Mouse (Mus musculus) ZHBTc4 (cell line): Measurements from ENCODE around the gene Mettl26.

ENCODE experiments used
- DNase-seq: peaks from one replicate; pipeline ENCODE4 v3.0.0-alpha.2; 2011; ENCODE audit warnings: low read depth, low spot score

The Mettl26 gene

GRCm38 (mm10) chr17:25874721-25875170, at the start of gene Mettl26:
TSS of gene Mettl26 (plus strand) at chr17:25875074.
- peak; percentile 90 for DNase-seq

- DNase-seq: no peak
These were observed 49.6 kb upstream of the Mettl26 start for GRCm38 (mm10) chr17:25825311-25825710.

- DNase-seq: no peak
These were observed 48.8 kb upstream of the Mettl26 start for GRCm38 (mm10) chr17:25825984-25826570.

- DNase-seq: no peak
These were observed 47.9 kb upstream of the Mettl26 start for GRCm38 (mm10) chr17:25827011-25827410.

GRCm38 (mm10) chr17:25827546-25828222, 47.2 kb upstream of the Mettl26 start:
- DNase-seq: peak; percentile 38

GRCm38 (mm10) chr17:25828223-25828594, 46.7 kb upstream of the Mettl26 start:
- no peak for DNase-seq

- peak; percentile 86 for DNase-seq
These were observed 45.9 kb upstream of the Mettl26 start, which contains the start of gene Jmjd8 for GRCm38 (mm10) chr17:25828712-25829557. TSS of gene Jmjd8 (plus strand) at chr17:25828867.

GRCm38 (mm10) chr17:25829558-25830017, 45.3 kb upstream of the Mettl26 start:
- no peak for DNase-seq

GRCm38 (mm10) chr17:25830200-25830753, 44.6 kb upstream of the Mettl26 start:
- DNase-seq: no peak

GRCm38 (mm10) chr17:25830806-25831431, 44.0 kb upstream of the Mettl26 start:
- no peak for DNase-seq

- no peak for DNase-seq
These were observed 43.2 kb upstream of the Mettl26 start for GRCm38 (mm10) chr17:25831451-25832281.

GRCm38 (mm10) chr17:25832436-25833290, 42.2 kb upstream of the Mettl26 start:
- peak; percentile 99 for DNase-seq

- peak; percentile 91 for DNase-seq
These were observed 41.6 kb upstream of the Mettl26 start, which contains the start of gene Stub1 for GRCm38 (mm10) chr17:25833291-25833663. TSS of gene Stub1 (minus strand) at chr17:25833404.

- no peak for DNase-seq
These were observed 40.8 kb upstream of the Mettl26 start for GRCm38 (mm10) chr17:25833961-25834594.

GRCm38 (mm10) chr17:25834595-25835222, 40.2 kb upstream of the Mettl26 start:
- no peak for DNase-seq

GRCm38 (mm10) chr17:25835301-25835700, 39.6 kb upstream of the Mettl26 start:
- DNase-seq: no peak

- DNase-seq: no peak
These were observed 39.1 kb upstream of the Mettl26 start for GRCm38 (mm10) chr17:25835816-25836215.

- DNase-seq: no peak
These were observed 38.3 kb upstream of the Mettl26 start for GRCm38 (mm10) chr17:25836397-25837075.
